Mouse (Mus musculus) C2C12 (cell line): Measurements from ENCODE around the gene Gm8947.

ENCODE experiments used
- CTCF ChIP-seq: IDR thresholded peaks from one replicate; pipeline ENCODE4 v1.5.1; 2011; ENCODE audit not compliant: control insufficient read depth, insufficient read depth, insufficient read length
- MAX ChIP-seq: IDR thresholded peaks from one replicate; pipeline ENCODE4 v1.6.1; 2011; ENCODE audit warnings: mild to moderate bottlenecking, control low read depth
- MYOD1 ChIP-seq: IDR thresholded peaks from one replicate; pipeline ENCODE4 v1.6.1; 2011; ENCODE audit warnings: low read depth; ENCODE audit not compliant: control insufficient read depth, insufficient read length
- MYOG ChIP-seq: IDR thresholded peaks from one replicate; pipeline ENCODE4 v1.6.1; 2011; ENCODE audit not compliant: control insufficient read depth, insufficient read length; ENCODE audit errors: extremely low read depth
- USF1 ChIP-seq: IDR thresholded peaks from one replicate; pipeline ENCODE4 v1.6.1; 2011; ENCODE audit warnings: low read depth, mild to moderate bottlenecking, control low read depth, moderate library complexity

GRCm38 (mm10) chr1:151232346-151232745, 40.2 kb downstream of the Gm8947 start:
- TF ChIP-seq MYOD1 (no peak), CTCF (no peak), USF1 (no peak), MAX (no peak), MYOG (no peak)
